Mouse (Mus musculus) kidney, adult 8-10 months (tissue): ENCODE measurements around the gene Atf2.

Experiments used
- DNase-seq, 2 experiments: peaks; one replicate each; pipeline ENCODE4 v3.0.0; 2022

The Atf2 gene

GRCm38 (mm10) chr2:73774786-73775682 lies 117.4 kb downstream of the Atf2 start, which contains the start of gene Chn1:
Gene Chn1 (minus strand): TSS chr2:73775346.
- peak; percentile 26 for DNase-seq

- no peak for DNase-seq
Observed at GRCm38 (mm10) chr2:73772945-73773344, 119.5 kb downstream of the Atf2 start.

DNA sequence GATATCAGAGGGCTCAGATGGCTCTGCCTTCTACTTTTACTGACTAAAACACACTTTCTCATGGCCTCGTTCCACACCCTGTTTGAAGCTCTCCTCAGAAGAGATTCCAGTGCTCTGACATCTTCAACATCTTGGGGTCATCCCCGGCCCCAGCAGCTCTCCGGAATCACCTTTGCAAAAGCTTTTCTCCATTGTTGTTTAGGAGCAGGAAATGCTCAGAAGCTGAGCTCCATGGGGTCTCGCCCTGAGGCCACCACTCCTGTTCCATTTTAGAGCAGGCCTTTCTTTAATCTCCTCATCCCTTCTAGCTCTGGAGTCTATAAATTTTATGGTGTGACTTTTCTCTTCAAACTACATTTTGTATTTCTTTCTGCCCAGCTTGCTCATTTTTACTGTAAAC lies 123.8 kb downstream of the Atf2 start:
- DNase-seq: no peak
